Mouse (Mus musculus) forebrain, embryonic 12.5 days (tissue): Measurements from ENCODE around the gene Nlgn1. TPM values are rescaled to one million over a fixed set of nuclear protein-coding genes. Genes with fewer than 3 reads are reported as not detected.

Experiments used
- ATAC-seq: fragments of 200-750 bp; cut with Nextera tagmentation; 2 replicates; pipeline ENCODE4 v1.8.0; 2017; ENCODE audit warnings: moderate TSS enrichment; ENCODE audit not compliant: low FRiP score
- H3K27ac ChIP-seq: fragments of 300-500 bp; sonication (generic); 2 replicates; pipeline ENCODE4 v1.5.1; 2016; ENCODE audit warnings: mild to moderate bottlenecking
- H3K27me3 ChIP-seq: fragments of 300-500 bp; sonication (generic); 2 replicates; pipeline ENCODE4 v1.6.1; 2016; ENCODE audit warnings: mild to moderate bottlenecking
- H3K36me3 ChIP-seq: fragments of 300-500 bp; sonication (generic); replicated peaks from 2 replicates; pipeline ENCODE4 v1.6.1; 2016; ENCODE audit warnings: mild to moderate bottlenecking
- H3K4me1 ChIP-seq: fragments of 300-500 bp; sonication (generic); 2 replicates; pipeline ENCODE4 v1.6.1; 2016
- H3K4me2 ChIP-seq: fragments of 300-500 bp; sonication (generic); 2 replicates; pipeline ENCODE4 v1.6.1; 2016; ENCODE audit warnings: mild to moderate bottlenecking, moderate library complexity
- H3K4me3 ChIP-seq: fragments of 300-500 bp; sonication (generic); replicated peaks from 2 replicates; pipeline ENCODE4 v1.5.1; 2016; ENCODE audit warnings: mild to moderate bottlenecking
- H3K9ac ChIP-seq: fragments of 300-500 bp; sonication (generic); 2 replicates; pipeline ENCODE4 v1.6.1; 2016; ENCODE audit warnings: mild to moderate bottlenecking
- H3K9me3 ChIP-seq: fragments of 300-500 bp; sonication (generic); 2 replicates; pipeline ENCODE4 v1.6.1; 2016
- WGBS: fragments of 180-500 bp; shearing (Covaris S2); methylation state at CpG from one replicate; pipeline ENCODE4 v1.1.7; 2016; 5-methylcytosine and 5-hydroxymethylcytosine counted together
- polyA plus RNA-seq: library from polyadenylated mRNA; unstranded; fragments of >200 nt; fragmentation: Nextera tagmentation; extraction: Ambion mirVana; gene quantifications from 2 replicates; pipeline ENCODE4 v1.2.1, GENCODE M21; 2016

Nlgn1 gene
- polyA plus RNA-seq, 1 experiment from 2014 or later = 9.9 TPM

- 68% methylated on average over 6 of the region's 6 CpGs for WGBS
- Histone ChIP-seq H3K4me3 (no peak overlapping the region), H3K27me3 (no peaks in the 10 kb centered on the region), H3K4me1 (no peaks in the 10 kb centered on the region), H3K9me3 (no peaks in the 10 kb centered on the region), H3K9ac (no peak overlapping the region), H3K27ac (no peak overlapping the region), H3K36me3 (no peaks in the 10 kb centered on the region), H3K4me2 (no peak overlapping the region)
- ATAC-seq = no peak
Observed at GRCm38 (mm10) chr3:25450471-25450870, 881.8 kb downstream of the Nlgn1 start.

- Histone ChIP-seq H3K4me1 (no peaks in the 10 kb centered on the region), H3K36me3 (no peaks in the 10 kb centered on the region), H3K4me3 (no peak overlapping the region), H3K4me2 (no peak overlapping the region), H3K27ac (no peak overlapping the region), H3K9me3 (no peaks in the 10 kb centered on the region), H3K9ac (no peak overlapping the region), H3K27me3 (no peaks in the 10 kb centered on the region)
- ATAC-seq = no peak
- 84% methylated on average over 4 of the region's 4 CpGs for WGBS
Observed at GRCm38 (mm10) chr3:25449356-25449755, 882.9 kb downstream of the Nlgn1 start.

GRCm38 (mm10) chr3:25447181-25447580, 885.1 kb downstream of the Nlgn1 start:
- no peaks in the 10 kb centered on the region for H3K36me3 ChIP-seq
- H3K27ac ChIP-seq = no peak overlapping the region
- H3K27me3 ChIP-seq = no peaks in the 10 kb centered on the region
- no peaks in the 10 kb centered on the region for H3K9me3 ChIP-seq
- 61% methylated on average over 1 of the region's 1 CpGs for WGBS
- no peak overlapping the region for H3K4me2 ChIP-seq
- ATAC-seq = no peak
- H3K4me3 ChIP-seq = no peak overlapping the region
- no peaks in the 10 kb centered on the region for H3K4me1 ChIP-seq
- H3K9ac ChIP-seq = no peak overlapping the region

GRCm38 (mm10) chr3:25443657-25444056, 888.6 kb downstream of the Nlgn1 start:
- H3K27ac ChIP-seq = no peak overlapping the region
- no peaks in the 10 kb centered on the region for H3K27me3 ChIP-seq
- H3K36me3 ChIP-seq = no peaks in the 10 kb centered on the region; the same call in 1 of the 2 replicates
- no peak overlapping the region for H3K9ac ChIP-seq
- H3K4me1 ChIP-seq = no peaks in the 10 kb centered on the region
- 77% methylated on average over 3 of the region's 3 CpGs for WGBS
- H3K4me2 ChIP-seq = no peak overlapping the region
- H3K9me3 ChIP-seq = no peaks in the 10 kb centered on the region
- no peak overlapping the region for H3K4me3 ChIP-seq
- no peak for ATAC-seq

GRCm38 (mm10) chr3:25442617-25443016, 889.6 kb downstream of the Nlgn1 start:
- Histone ChIP-seq H3K36me3 (no peaks in the 10 kb centered on the region; the same call in 1 of the 2 replicates), H3K9ac (no peak overlapping the region), H3K4me1 (no peaks in the 10 kb centered on the region), H3K9me3 (no peaks in the 10 kb centered on the region), H3K27me3 (no peaks in the 10 kb centered on the region), H3K27ac (no peak overlapping the region), H3K4me3 (no peak overlapping the region), H3K4me2 (no peak overlapping the region)
- WGBS = 85% methylated on average over 1 of the region's 1 CpGs
- ATAC-seq = no peak

- ATAC-seq = no peak
- no peak overlapping the region for H3K27ac ChIP-seq
- H3K9me3 ChIP-seq = no peaks in the 10 kb centered on the region
- no peak overlapping the region for H3K4me2 ChIP-seq
- no peaks in the 10 kb centered on the region for H3K27me3 ChIP-seq
- no peak overlapping the region for H3K4me3 ChIP-seq
- no peaks in the 10 kb centered on the region for H3K36me3 ChIP-seq
- no peak overlapping the region for H3K9ac ChIP-seq
- H3K4me1 ChIP-seq = no peaks in the 10 kb centered on the region
Observed at GRCm38 (mm10) chr3:25426931-25427330, 905.3 kb downstream of the Nlgn1 start.

- no peaks in the 10 kb centered on the region for H3K4me1 ChIP-seq
- no peak overlapping the region for H3K4me3 ChIP-seq
- H3K9ac ChIP-seq = no peak overlapping the region
- no peaks in the 10 kb centered on the region for H3K27me3 ChIP-seq
- 92% methylated on average over 4 of the region's 4 CpGs for WGBS
- H3K9me3 ChIP-seq = no peaks in the 10 kb centered on the region
- no peaks in the 10 kb centered on the region for H3K36me3 ChIP-seq
- H3K4me2 ChIP-seq = no peak overlapping the region
- no peak for ATAC-seq
- H3K27ac ChIP-seq = no peak overlapping the region
Observed at GRCm38 (mm10) chr3:25412003-25412402, 920.3 kb downstream of the Nlgn1 start.
